Mouse (Mus musculus) gastrocnemius, postnatal 36 days (tissue): ENCODE results near the gene Nkx2-9. TPM values are rescaled to one million over a fixed set of nuclear protein-coding genes. Genes with fewer than 3 reads are reported as not detected.

Source experiments
- DNase-seq, 2 experiments: peaks; one replicate each; pipeline ENCODE4 v3.0.0; 2022
- intact Hi-C: fragments of 180-260 bp; cut with DNase I; formaldehyde crosslinking; loops from one replicate; pipeline ENCODE4 v1.15.1; 2025
- long read RNA-seq, 2 experiments: library from polyadenylated mRNA; stranded (forward); transcript quantifications; one replicate each; pipeline ENCODE4 v2.0.0; 2021
- total RNA-seq, 2 experiments: library from RNA; stranded (reverse); gene quantifications; 2 replicates each; pipeline ENCODE4 v1.2.3; 2021

Gene Nkx2-9
- total RNA-seq = not detected
- long read RNA-seq, experiment 1 = 0 reads
- long read RNA-seq, experiment 2 = 0 reads

DNA sequence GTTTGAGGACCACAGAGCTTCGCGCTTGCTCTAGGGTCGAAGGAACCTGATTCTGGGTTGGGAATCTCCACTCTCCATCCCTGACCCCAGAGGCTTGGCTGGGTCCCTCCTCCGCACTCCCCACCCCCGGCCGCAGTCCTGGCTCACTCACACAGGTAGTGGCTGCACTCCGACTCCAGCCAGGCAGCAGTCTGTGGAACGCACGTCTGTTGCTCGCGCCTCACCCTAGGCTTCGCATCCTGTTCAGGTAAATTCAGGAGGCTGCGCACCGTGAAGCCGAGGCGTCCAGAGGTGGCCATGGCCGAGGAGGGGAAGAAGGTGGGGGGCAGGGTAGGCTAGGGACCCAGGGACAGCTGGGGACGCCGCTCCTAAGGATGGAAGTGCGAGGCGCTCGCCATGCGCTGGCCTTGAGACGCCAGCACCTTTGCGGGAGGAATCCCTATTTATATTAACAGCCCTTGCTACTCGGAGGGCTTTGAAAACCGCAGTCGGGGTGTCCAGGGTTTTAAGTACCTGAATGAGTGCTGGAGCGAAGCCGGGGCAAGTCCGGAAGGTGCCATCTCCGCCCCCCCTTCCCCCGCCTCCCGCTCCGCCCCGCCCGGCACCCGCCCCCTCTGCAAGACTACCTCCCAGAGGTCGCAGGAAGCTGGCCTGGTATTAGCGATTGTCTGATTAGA is at the start of gene Nkx2-9:
Nkx2-9 (minus strand) TSS at position 524 of the 677 bp plus-strand sequence.
- intact Hi-C loops = no loop called here
- no peak for DNase-seq

DNA sequence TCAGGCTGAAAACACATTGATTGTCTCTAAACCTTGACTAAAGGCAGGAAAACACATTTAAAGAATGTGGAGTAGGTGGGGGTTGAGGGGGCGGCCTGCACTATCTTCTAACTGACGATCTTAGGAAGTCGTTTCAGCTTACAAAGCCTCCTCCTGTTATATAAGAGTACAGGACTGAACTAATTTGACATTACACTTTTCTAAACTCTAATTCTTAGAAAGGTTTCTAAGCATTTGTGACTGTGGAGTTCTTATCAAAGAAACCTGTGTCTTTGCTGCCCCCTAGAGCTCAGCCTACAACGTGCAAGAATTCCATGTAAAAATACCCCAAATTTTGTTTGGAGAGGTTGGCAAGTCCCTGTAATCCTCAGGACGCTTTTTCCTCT is 24.1 kb upstream of the Nkx2-9 start:
- DNase-seq = no peak
- intact Hi-C loops = no loop called here

- intact Hi-C loops = no loop called here
- no peak for DNase-seq
Observed at GRCm38 (mm10) chr12:56636534-56637180, 23.6 kb upstream of the Nkx2-9 start.

DNA sequence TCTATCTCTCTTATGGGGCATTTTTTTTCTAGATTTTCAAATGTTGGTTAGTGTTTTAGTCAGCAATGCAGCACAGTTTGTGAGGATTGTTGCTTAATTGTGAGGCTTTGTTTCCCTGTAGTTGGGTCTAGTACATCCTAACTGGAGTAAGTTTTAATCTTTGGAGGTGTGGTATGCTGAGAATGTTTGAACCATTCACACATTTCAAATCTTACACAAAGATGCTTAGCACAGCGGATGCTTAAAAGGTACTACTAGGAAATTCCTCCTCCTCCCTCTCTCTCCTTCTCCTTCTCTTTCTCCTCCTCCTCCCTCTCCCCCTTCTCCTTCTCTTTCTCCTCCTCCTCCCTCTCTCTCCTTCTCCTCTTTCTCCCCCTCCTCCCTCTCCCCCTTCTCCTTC is 3.0 kb upstream of the Nkx2-9 start:
- intact Hi-C loops = no loop called here
- DNase-seq = no peak

GRCm38 (mm10) chr12:56615391-56615790 is 2.3 kb upstream of the Nkx2-9 start:
- no peak for DNase-seq
- intact Hi-C loops = no loop called here

DNA sequence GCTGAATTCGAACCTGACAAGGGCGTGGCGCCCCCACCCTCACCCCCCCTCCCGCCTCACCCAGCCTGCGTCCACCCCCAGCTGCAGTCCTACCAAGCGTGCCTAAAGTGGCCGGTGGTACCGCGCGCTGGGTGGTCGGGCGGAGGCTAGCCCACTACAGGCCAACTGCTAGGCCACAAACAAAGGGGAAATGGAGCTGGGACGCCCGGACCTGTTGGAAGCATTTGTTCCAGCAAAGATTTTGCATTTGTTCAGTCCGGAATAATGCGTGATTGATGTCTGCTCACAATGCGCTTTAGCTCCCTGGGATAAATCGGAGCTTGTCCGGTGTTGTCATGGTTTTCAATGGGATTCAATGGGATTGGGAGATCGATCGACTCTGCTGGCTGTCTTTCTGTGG is 1.4 kb upstream of the Nkx2-9 start:
- no peak for DNase-seq
- intact Hi-C loops = no loop called here

DNA sequence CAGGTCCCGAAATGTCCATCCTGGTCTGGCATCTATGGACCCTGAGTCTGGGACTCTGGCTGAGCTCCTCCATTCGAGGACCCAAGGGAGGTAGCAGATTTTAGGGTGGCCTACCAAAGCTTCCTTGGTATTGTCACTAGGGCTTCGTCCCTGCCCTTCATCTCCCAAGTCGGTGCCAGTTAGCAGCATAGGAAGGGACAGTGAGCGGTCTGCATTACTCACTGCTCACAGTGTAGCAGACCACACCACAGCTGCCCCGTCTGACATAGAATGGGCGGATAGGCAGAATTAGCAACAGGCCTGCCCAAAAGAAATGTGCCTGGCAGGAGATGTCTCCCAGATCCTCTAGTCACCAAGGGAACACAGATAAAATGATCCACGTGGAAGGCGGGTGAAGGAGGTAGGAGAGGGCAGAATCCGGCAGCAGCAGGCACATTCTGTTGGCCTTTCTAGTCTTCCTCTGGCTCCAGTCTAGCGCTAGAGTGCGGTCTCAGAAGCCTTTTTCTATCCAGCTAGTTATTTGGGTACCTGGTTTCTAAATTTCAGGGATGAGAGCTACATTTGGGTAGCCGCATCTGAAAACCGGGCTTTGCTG is 929 bp upstream of the Nkx2-9 start:
- DNase-seq = no peak
- intact Hi-C loops = no loop called here

- DNase-seq = no peak
- intact Hi-C loops = no loop called here
Observed at GRCm38 (mm10) chr12:56613438-56613830, 350 bp upstream of the Nkx2-9 start.

DNA sequence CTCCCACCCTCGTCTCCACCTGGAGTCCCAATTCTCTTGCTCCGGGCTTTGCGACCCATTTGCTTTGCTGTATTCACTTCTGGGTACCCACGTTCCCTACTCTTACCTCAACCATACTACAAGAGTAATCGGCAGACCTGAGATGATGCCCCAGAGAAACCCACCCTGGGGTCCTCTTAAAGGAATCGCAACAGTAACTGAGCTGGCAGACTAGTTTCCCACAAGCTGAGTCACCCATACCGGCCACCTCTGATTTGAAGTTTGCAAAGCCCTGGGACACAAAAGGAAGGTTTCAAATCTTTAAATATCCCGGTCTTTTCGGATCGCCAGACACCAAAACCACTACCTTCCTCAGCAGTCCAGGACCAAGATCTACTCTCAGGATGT is 742 bp downstream of the Nkx2-9 start:
- no peak for DNase-seq
- intact Hi-C loops = no loop called here

DNA sequence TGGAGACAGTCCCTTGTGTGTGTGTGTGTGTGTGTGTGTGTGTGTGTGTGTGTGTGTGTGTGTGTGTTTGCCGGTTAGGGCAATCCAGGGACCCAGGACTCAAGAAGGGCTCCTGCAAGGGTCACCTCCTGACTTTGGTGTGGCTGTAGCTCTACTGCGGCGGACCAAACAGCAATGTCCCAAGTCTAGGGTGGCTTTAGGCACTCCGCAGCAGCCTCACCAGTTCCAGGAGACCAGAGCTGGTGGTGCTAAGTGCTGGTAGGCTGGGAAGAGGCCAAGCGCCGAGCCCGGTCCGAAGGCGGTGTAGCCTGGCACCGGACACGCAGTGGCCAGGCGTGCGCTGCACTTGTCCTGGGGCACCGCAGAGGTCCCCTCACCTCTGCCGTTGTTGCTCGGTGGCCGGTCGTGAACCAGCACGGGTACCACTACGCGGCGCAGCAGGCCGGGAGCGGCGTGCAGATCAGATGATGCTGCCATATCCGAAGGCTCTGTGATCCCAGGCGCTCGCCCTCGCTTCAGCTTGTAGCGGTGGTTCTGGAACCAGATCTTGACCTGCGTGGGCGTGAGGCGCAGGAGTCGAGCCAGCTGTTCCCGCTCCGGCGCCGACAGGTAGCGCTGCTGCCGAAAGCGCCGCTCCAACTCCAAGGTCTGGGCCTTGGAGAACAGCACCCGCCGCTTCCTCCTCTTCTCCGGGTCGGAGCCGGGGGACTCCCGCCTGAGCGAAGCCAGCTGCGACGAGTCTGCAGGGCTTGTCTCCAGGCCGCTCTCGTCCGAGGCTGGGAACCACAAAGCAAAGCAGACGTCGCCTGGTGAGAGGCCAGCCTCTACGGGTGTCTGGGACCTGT is 1.4 kb downstream of the Nkx2-9 start:
- intact Hi-C loops = no loop called here
- no peak for DNase-seq

GRCm38 (mm10) chr12:56610851-56611250 is 2.2 kb downstream of the Nkx2-9 start:
- intact Hi-C loops = no loop called here
- no peak for DNase-seq

GRCm38 (mm10) chr12:56591722-56592121 is 21.4 kb downstream of the Nkx2-9 start:
- DNase-seq = no peak
- intact Hi-C loops = no loop called here

GRCm38 (mm10) chr12:56587830-56588229 is 25.3 kb downstream of the Nkx2-9 start:
- no peak for DNase-seq
- intact Hi-C loops = no loop called here

Other genes starting within 250 kb of the Nkx2-9 start
- gene Nkx2-1, start 76.4 kb downstream of the Nkx2-9 start, total RNA-seq = not detected
- gene Pax9, start 78.5 kb upstream of the Nkx2-9 start, total RNA-seq = under 1 TPM in 1 of 2 experiments, not detected in 1; 0.12 TPM